Mouse (Mus musculus) liver, adult 2 months (tissue): ENCODE results near the gene Acsl1. TPM values are rescaled to one million over a fixed set of nuclear protein-coding genes. Genes with fewer than 3 reads are reported as not detected.

Experiments used
- DNase-seq: peaks from one replicate; pipeline ENCODE4 v3.0.0-alpha.2; 2011; ENCODE audit warnings: low read depth, low spot score; ENCODE audit errors: extremely low read depth
- H3K27ac ChIP-seq: fragments of 200-500 bp; replicated peaks from 2 replicates; pipeline ENCODE4 v1.5.1; 2012; ENCODE audit warnings: low read depth, mild to moderate bottlenecking, control low read depth, inconsistent platforms, low read length; ENCODE audit not compliant: insufficient read depth
- H3K27me3 ChIP-seq: fragments of 200-500 bp; 2 replicates; pipeline ENCODE4 v1.6.1; 2012; ENCODE audit warnings: mild to moderate bottlenecking, moderate library complexity, low read length, inconsistent platforms; ENCODE audit not compliant: control insufficient read depth, insufficient read depth
- H3K36me3 ChIP-seq: fragments of 200-500 bp; 2 replicates; pipeline ENCODE4 v1.6.1; 2012; ENCODE audit warnings: low read length, inconsistent platforms; ENCODE audit not compliant: control insufficient read depth, insufficient read depth
- H3K4me1 ChIP-seq: fragments of 200-500 bp; 2 replicates; pipeline ENCODE4 v1.6.1; 2011; ENCODE audit warnings: low read length; ENCODE audit not compliant: control insufficient read depth, insufficient read depth
- H3K4me3 ChIP-seq: fragments of 200-500 bp; 2 replicates; pipeline ENCODE4 v1.5.1; 2011; ENCODE audit warnings: low read depth, mild to moderate bottlenecking, control low read depth, low read length, moderate library complexity; ENCODE audit not compliant: insufficient read depth
- H3K79me2 ChIP-seq: fragments of 200-500 bp; 2 replicates; pipeline ENCODE4 v1.6.1; 2012; ENCODE audit warnings: inconsistent platforms, mild to moderate bottlenecking, low read length, moderate library complexity; ENCODE audit not compliant: control insufficient read depth, insufficient read depth
- H3K9ac ChIP-seq: fragments of 200-500 bp; 2 replicates; pipeline ENCODE4 v1.6.1; 2012; ENCODE audit warnings: low read depth, mild to moderate bottlenecking, control low read depth, inconsistent platforms, low read length
- CTCF ChIP-seq: fragments of 200-500 bp; IDR thresholded peaks from 2 replicates; pipeline ENCODE4 v1.5.1; 2011; ENCODE audit warnings: low read depth, low read length, control low read depth
- POLR2A ChIP-seq: fragments of 200-500 bp; IDR thresholded peaks from 2 replicates; pipeline ENCODE4 v1.6.1; 2011; ENCODE audit warnings: low read length, control low read depth; ENCODE audit not compliant: insufficient read depth; ENCODE audit errors: extremely low read depth
- WGBS: fragments of 180-500 bp; shearing (Covaris S2); methylation state at CpG from one replicate; pipeline ENCODE4 v1.1.7; 2018; 5-methylcytosine and 5-hydroxymethylcytosine counted together
- polyA plus RNA-seq: library from polyadenylated mRNA; depleted of rRNA; stranded (reverse); fragments of >200 nt; gene quantifications from 2 replicates; pipeline ENCODE4 v1.2.3, GENCODE M21; 2012
- total RNA-seq: library from RNA; depleted of rRNA; stranded (reverse); fragments of >200 nt; gene quantifications from 2 replicates; pipeline ENCODE4 v1.2.3, GENCODE M21; 2014

The Acsl1 gene
- total and polyA plus RNA-seq, 2 experiments = 322 to 447 TPM

DNA sequence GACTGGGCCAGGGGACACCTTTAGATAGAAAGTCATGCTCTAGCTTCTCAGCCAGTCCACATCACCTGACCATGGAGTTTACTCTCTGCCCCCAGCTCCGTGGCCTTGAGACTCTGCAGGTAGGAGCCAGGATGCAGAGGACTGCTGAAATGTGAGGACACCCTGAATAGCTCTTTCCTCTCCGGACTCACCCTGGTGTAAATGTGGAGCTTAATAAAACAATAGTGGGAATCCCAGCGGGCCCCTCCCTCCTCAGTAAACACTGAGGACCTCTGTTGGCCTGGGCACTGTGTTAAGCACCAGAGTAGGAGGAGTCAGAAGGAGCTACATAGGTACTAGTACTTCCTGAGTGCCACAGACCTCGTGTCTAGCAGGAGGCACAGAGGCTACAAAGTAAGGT is 13.2 kb downstream of the Acsl1 start:
- Histone ChIP-seq H3K36me3 (peaks cover 49% of the 10 kb centered on the region), H3K79me2 (peaks cover 41% of the 10 kb centered on the region), H3K27ac (peak overlapping the region; percentile 71), H3K27me3 (no peaks in the 10 kb centered on the region), H3K9ac (peak overlapping the region; percentile 53; the same call in 1 of the 2 replicates), H3K4me3 (no peak overlapping the region), H3K4me1 (peaks cover 62% of the 10 kb centered on the region)
- 21% methylated on average over 4 of the region's 4 CpGs for WGBS
- TF ChIP-seq POLR2A = no peak
- no peak for TF ChIP-seq CTCF
- peak; percentile 64 for DNase-seq

GRCm38 (mm10) chr8:46484931-46485463 is 14.2 kb downstream of the Acsl1 start:
- Histone ChIP-seq H3K79me2 (peaks cover 37% of the 10 kb centered on the region), H3K27ac (peak overlapping the region; percentile 71), H3K4me1 (peaks cover 62% of the 10 kb centered on the region), H3K4me3 (no peak overlapping the region), H3K9ac (no peak overlapping the region), H3K36me3 (peaks cover 48% of the 10 kb centered on the region), H3K27me3 (no peaks in the 10 kb centered on the region)
- no peak for TF ChIP-seq POLR2A
- no peak for TF ChIP-seq CTCF
- WGBS = 23% methylated on average over 8 of the region's 8 CpGs
- DNase-seq = peak; percentile 95

- WGBS = 25% methylated on average over 7 of the region's 7 CpGs
- peak overlapping the region; percentile 20 for H3K9ac ChIP-seq
- H3K79me2 ChIP-seq = peaks cover 40% of the 10 kb centered on the region
- H3K27me3 ChIP-seq = no peaks in the 10 kb centered on the region
- no peak overlapping the region for H3K4me3 ChIP-seq
- TF ChIP-seq CTCF (no peak), POLR2A (no peak)
- peak overlapping the region; percentile 27 for H3K27ac ChIP-seq
- DNase-seq = no peak
- H3K4me1 ChIP-seq = peaks cover 64% of the 10 kb centered on the region
- H3K36me3 ChIP-seq = peaks cover 53% of the 10 kb centered on the region
These were observed 17.3 kb downstream of the Acsl1 start for GRCm38 (mm10) chr8:46488085-46488561.

DNA sequence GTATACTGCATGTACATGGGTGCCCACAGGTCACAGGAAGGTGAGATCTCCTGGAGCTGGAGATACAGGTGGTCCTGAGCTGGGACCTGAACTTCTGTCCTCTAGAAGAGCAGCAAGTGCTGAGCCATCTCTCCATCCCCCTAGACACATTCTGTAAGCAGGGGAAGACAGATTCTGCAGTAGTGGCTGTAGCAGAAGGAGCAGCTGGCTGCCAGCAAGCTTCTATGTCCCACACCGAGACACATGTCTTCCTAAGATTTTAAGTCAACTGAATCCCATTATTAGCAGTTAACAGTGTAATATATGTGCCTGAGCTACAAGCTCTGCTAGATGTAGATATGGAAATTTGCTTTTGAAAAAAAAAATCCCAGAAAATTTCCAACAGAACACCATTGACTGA is 18.4 kb downstream of the Acsl1 start:
- Histone ChIP-seq H3K4me3 (no peak overlapping the region), H3K27me3 (no peaks in the 10 kb centered on the region), H3K4me1 (peaks cover 60% of the 10 kb centered on the region), H3K9ac (peak overlapping the region; percentile 63), H3K27ac (peak overlapping the region; percentile 48; the same call in 1 of the 2 replicates), H3K36me3 (peaks cover 53% of the 10 kb centered on the region), H3K79me2 (peaks cover 30% of the 10 kb centered on the region)
- 30% methylated on average over 1 of the region's 1 CpGs for WGBS
- DNase-seq = no peak
- TF ChIP-seq POLR2A (no peak), CTCF (no peak)

- H3K4me3 ChIP-seq = no peak overlapping the region
- H3K27me3 ChIP-seq = no peaks in the 10 kb centered on the region
- H3K9ac ChIP-seq = peak overlapping the region; percentile 69
- peak overlapping the region; percentile 53 for H3K27ac ChIP-seq
- TF ChIP-seq POLR2A = no peak
- TF ChIP-seq CTCF = no peak
- WGBS = 26% methylated on average over 8 of the region's 8 CpGs
- peak; percentile 95 for DNase-seq
- peaks cover 61% of the 10 kb centered on the region for H3K36me3 ChIP-seq
- peaks cover 35% of the 10 kb centered on the region for H3K79me2 ChIP-seq
- H3K4me1 ChIP-seq = peaks cover 59% of the 10 kb centered on the region
These were observed 19.4 kb downstream of the Acsl1 start for GRCm38 (mm10) chr8:46490250-46490649.

DNA sequence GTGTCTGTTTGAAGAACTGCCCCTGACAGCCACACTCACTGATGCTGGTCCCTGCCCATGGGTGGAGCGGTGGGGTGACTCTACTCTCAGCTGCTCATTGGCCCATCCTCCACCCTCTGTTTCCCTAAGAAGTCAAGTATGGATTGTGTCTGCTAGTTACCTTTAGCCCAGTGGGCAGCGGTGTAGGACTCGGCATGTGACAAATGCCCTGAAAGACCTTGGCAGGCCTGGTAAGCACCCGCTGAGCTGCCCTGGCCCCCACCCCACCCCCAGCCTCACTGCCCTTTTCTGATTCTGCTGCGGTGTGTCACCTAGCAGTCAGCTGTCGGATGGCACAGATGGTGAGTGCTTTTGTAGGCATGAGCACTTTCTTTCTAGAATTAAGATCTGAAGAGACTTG is 20.0 kb downstream of the Acsl1 start:
- peaks cover 62% of the 10 kb centered on the region for H3K4me1 ChIP-seq
- no peak for TF ChIP-seq POLR2A
- no peak for TF ChIP-seq CTCF
- 16% methylated on average over 6 of the region's 6 CpGs for WGBS
- peak; percentile 93 for DNase-seq
- H3K27ac ChIP-seq = peak overlapping the region; percentile 53
- peaks cover 36% of the 10 kb centered on the region for H3K79me2 ChIP-seq
- H3K4me3 ChIP-seq = peak overlapping the region; percentile 9
- H3K36me3 ChIP-seq = peaks cover 64% of the 10 kb centered on the region
- peak overlapping the region; percentile 30 for H3K9ac ChIP-seq
- no peaks in the 10 kb centered on the region for H3K27me3 ChIP-seq
